Mouse (Mus musculus) liver, adult 2 months (tissue): Measurements from ENCODE around the gene Sox15. TPM values are rescaled to one million over a fixed set of nuclear protein-coding genes. Genes with fewer than 3 reads are reported as not detected.
"Not testable (repeated sequence)": the region's sequence is repeated elsewhere in the genome, so short reads cannot be mapped to it uniquely, and the experiment has no call there.

Source experiments
- DNase-seq: peaks from one replicate; pipeline ENCODE4 v3.0.0-alpha.2; 2011; ENCODE audit warnings: low read depth, low spot score; ENCODE audit errors: extremely low read depth
- H3K27ac ChIP-seq: fragments of 200-500 bp; replicated peaks from 2 replicates; pipeline ENCODE4 v1.5.1; 2012; ENCODE audit warnings: low read depth, mild to moderate bottlenecking, control low read depth, inconsistent platforms, low read length; ENCODE audit not compliant: insufficient read depth
- H3K27me3 ChIP-seq: fragments of 200-500 bp; 2 replicates; pipeline ENCODE4 v1.6.1; 2012; ENCODE audit warnings: mild to moderate bottlenecking, moderate library complexity, low read length, inconsistent platforms; ENCODE audit not compliant: control insufficient read depth, insufficient read depth
- H3K36me3 ChIP-seq: fragments of 200-500 bp; 2 replicates; pipeline ENCODE4 v1.6.1; 2012; ENCODE audit warnings: low read length, inconsistent platforms; ENCODE audit not compliant: control insufficient read depth, insufficient read depth
- H3K4me1 ChIP-seq: fragments of 200-500 bp; 2 replicates; pipeline ENCODE4 v1.6.1; 2011; ENCODE audit warnings: low read length; ENCODE audit not compliant: control insufficient read depth, insufficient read depth
- H3K4me3 ChIP-seq: fragments of 200-500 bp; 2 replicates; pipeline ENCODE4 v1.5.1; 2011; ENCODE audit warnings: low read depth, mild to moderate bottlenecking, control low read depth, low read length, moderate library complexity; ENCODE audit not compliant: insufficient read depth
- H3K79me2 ChIP-seq: fragments of 200-500 bp; 2 replicates; pipeline ENCODE4 v1.6.1; 2012; ENCODE audit warnings: inconsistent platforms, mild to moderate bottlenecking, low read length, moderate library complexity; ENCODE audit not compliant: control insufficient read depth, insufficient read depth
- H3K9ac ChIP-seq: fragments of 200-500 bp; 2 replicates; pipeline ENCODE4 v1.6.1; 2012; ENCODE audit warnings: low read depth, mild to moderate bottlenecking, control low read depth, inconsistent platforms, low read length
- CTCF ChIP-seq: fragments of 200-500 bp; IDR thresholded peaks from 2 replicates; pipeline ENCODE4 v1.5.1; 2011; ENCODE audit warnings: low read depth, low read length, control low read depth
- POLR2A ChIP-seq: fragments of 200-500 bp; IDR thresholded peaks from 2 replicates; pipeline ENCODE4 v1.6.1; 2011; ENCODE audit warnings: low read length, control low read depth; ENCODE audit not compliant: insufficient read depth; ENCODE audit errors: extremely low read depth
- WGBS: fragments of 180-500 bp; shearing (Covaris S2); methylation state at CpG from one replicate; pipeline ENCODE4 v1.1.7; 2018; 5-methylcytosine and 5-hydroxymethylcytosine counted together
- polyA plus RNA-seq: library from polyadenylated mRNA; depleted of rRNA; stranded (reverse); fragments of >200 nt; gene quantifications from 2 replicates; pipeline ENCODE4 v1.2.3, GENCODE M21; 2012
- total RNA-seq: library from RNA; depleted of rRNA; stranded (reverse); fragments of >200 nt; gene quantifications from 2 replicates; pipeline ENCODE4 v1.2.3, GENCODE M21; 2014

Sox15 gene
- total and polyA plus RNA-seq, 2 experiments = 0.21 TPM; not detected in 1

DNA sequence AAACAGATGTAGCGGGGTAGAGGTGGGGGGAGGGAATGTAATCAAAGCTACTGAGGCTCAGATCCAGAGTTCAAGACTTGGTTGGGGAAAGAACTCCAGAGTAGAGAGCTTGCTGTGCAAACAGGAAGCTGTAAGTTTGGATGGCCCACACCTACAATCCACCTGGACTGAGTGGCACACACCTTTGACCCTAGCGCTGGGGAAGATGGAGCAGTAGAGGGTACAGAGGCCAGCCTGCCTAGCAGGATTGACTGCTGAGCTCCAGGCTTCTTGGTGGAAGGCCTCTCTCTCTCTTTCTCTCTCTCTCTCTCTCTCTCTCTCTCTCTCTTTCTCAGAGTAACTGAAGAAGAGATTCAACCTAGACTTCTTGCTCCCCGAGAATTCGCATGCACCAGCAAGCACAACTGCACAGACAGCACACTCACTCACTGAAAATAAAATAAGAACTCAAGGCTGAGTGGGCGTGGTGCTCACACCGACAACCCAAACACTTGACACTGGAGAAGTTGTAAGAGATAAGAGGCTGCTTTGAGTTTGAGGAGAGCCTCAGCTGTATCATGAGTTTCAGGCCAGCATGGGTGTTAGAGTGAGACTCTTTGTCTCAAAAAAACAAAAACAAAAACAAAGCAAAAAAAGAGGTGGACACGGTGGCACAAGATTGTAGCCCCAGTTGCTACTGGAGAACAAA is 34.6 kb upstream of the Sox15 start:
- Histone ChIP-seq H3K36me3 (no peaks in the 10 kb centered on the region), H3K79me2 (no peaks in the 10 kb centered on the region), H3K4me1 (peaks cover 2% of the 10 kb centered on the region; the same call in 1 of the 2 replicates), H3K4me3 (no peak overlapping the region), H3K27ac (no peak overlapping the region), H3K9ac (no peak overlapping the region), H3K27me3 (no peaks in the 10 kb centered on the region)
- TF ChIP-seq POLR2A = no peak
- TF ChIP-seq CTCF = no peak
- 80% methylated on average over 7 of the region's 7 CpGs for WGBS
- no peak for DNase-seq

DNA sequence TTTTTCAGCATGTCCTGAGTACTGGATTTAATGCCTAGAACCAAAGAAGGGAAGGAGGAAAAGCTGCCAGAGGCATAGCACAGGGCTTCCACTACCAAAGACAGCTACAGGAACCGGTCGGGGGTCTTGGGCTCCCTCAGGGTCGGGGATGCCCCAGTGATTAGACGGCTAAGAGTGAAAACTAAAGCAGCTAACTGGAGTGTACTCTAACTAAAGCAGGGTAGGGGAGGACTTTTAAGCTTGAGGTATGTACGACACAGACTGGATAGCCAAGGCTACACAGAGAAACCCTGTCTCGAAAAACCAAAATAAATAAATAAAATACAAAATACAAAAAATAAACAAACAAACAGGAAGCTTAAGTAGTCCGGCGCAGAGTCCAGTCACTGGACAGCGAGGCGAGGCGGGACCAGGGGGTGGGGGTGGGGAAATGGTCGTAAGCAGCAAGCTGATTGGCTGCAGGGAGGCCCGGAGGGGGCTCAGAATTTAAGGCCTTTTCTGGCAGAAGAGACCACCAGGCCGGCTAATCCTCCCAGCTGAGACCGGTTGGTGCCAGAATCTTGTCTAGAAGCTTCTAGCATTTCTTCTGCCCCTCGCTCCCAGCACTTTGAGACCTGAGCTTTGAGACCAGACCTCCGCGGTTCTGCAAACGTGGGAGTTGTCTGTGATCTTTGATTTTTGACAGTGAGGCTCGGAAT is 33.4 kb upstream of the Sox15 start, which contains the start of gene Sat2:
Sat2 (plus strand) TSS at position 454 of the 698 bp plus-strand sequence.
- H3K4me1 ChIP-seq = peaks cover 2% of the 10 kb centered on the region; the same call in 1 of the 2 replicates
- no peaks in the 10 kb centered on the region for H3K27me3 ChIP-seq
- peak within 1 kb of the TSS; percentile 58 for H3K4me3 ChIP-seq
- DNase-seq = peak; percentile 68
- peak within 1 kb of the TSS; percentile 88 for H3K27ac ChIP-seq
- H3K9ac ChIP-seq = peak within 1 kb of the TSS; percentile 73
- H3K36me3 ChIP-seq = no peaks in the 10 kb centered on the region
- TF ChIP-seq POLR2A (no peak), CTCF (no peak)
- WGBS = under 1% methylated on average over 20 of the region's 20 CpGs
- H3K79me2 ChIP-seq = no peaks in the 10 kb centered on the region

DNA sequence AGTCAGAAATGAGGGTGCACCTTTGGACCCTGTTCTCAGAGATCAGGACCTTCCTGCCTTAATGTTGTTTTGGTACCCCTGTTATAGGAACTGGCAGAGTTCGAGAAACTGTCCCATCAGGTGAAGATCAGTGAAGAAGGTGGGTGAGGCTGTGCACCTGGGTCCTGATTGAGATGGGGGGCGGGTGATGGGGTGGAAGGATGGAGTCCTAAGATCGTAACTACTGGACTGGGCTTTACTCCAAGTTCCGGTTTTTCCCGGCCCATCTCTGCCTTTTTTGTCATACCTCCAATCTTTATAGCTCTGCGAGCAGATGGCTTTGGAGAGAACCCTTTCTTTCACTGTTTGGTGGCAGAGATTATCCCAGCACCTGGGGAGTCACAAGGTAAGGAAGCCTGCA is 32.7 kb upstream of the Sox15 start:
- Histone ChIP-seq H3K79me2 (no peaks in the 10 kb centered on the region), H3K9ac (peak overlapping the region; percentile 73), H3K36me3 (no peaks in the 10 kb centered on the region), H3K4me3 (peak overlapping the region; percentile 58), H3K4me1 (peaks cover 2% of the 10 kb centered on the region; the same call in 1 of the 2 replicates), H3K27me3 (no peaks in the 10 kb centered on the region), H3K27ac (peak overlapping the region; percentile 88)
- 6% methylated on average over 6 of the region's 6 CpGs for WGBS
- peak; percentile 43 for DNase-seq
- TF ChIP-seq POLR2A (no peak), CTCF (no peak)

DNA sequence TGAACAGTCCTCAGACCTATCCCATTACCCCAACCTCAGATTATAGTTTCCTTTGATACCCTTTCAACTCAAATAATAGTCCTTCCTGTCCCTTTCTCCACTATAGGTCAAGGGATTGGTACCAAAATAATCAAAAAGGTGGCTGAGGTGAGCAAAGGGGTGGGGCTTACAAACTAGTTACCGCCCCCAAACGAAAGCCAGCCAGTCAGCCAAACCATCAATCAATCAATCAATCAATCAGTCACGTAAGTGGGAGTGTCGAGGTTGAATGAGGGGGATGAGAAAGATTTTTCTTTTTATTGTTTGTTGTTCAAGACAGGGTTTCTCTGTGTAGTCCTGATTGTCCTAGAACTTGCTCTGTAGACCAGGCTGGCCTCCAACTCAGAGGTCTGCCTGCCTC is 32.1 kb upstream of the Sox15 start:
- Histone ChIP-seq H3K27ac (no peak overlapping the region), H3K27me3 (no peaks in the 10 kb centered on the region), H3K4me1 (peaks cover 2% of the 10 kb centered on the region; the same call in 1 of the 2 replicates), H3K9ac (no peak overlapping the region), H3K4me3 (no peak overlapping the region), H3K36me3 (no peaks in the 10 kb centered on the region), H3K79me2 (no peaks in the 10 kb centered on the region)
- 34% methylated on average over 4 of the region's 4 CpGs for WGBS
- TF ChIP-seq POLR2A (no peak), CTCF (no peak)
- DNase-seq = peak; percentile 51

DNA sequence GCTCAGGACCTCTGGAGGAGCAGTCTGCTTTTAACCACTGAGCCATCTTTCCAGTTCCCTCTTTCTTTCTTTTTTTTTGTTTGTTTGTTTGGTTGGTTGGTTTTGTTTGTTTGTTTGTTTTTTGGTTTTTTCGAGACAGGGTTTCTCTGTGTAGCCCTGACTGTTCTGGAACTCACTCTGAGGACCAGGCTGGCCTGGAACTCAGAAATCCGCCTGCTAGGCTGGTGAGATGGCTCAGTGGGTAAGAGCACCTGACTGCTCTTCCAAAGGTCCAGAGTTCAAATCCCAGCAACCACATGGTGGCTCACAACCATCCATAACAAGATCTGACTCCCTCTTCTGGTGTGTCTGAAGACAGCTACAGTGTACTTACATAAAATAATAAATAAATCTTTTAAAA is 30.8 kb upstream of the Sox15 start:
- H3K27me3 ChIP-seq, H3K9ac ChIP-seq, DNase-seq, H3K4me1 ChIP-seq, H3K79me2 ChIP-seq, H3K4me3 ChIP-seq, H3K27ac ChIP-seq, H3K36me3 ChIP-seq: not testable (repeated sequence)
- WGBS = 72% methylated on average over 2 of the region's 2 CpGs

DNA sequence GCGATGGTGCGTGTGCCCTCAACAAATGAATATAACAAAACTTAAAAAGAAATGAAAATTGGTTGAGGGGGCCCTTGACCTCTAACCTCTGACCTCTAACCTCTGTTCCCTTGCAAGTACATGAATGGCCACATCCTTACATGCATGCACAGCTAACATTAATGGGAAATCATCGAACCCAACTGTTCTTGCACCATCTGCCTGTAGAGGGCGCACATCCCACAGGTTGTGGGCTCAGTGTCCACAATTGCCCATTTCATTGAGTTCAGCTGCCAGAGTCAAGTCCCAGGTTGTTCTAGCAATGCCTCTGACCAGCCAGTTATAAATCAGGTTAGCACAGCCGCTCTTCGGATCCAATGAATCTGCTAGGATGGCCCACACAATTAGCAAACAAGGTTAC is 26.8 kb upstream of the Sox15 start:
- peak; percentile 69 for DNase-seq
- no peak overlapping the region for H3K9ac ChIP-seq
- H3K36me3 ChIP-seq = no peaks in the 10 kb centered on the region
- H3K27me3 ChIP-seq = no peaks in the 10 kb centered on the region
- peaks cover 3% of the 10 kb centered on the region; the same call in 1 of the 2 replicates for H3K79me2 ChIP-seq
- 34% methylated on average over 6 of the region's 6 CpGs for WGBS
- no peak overlapping the region; the same call in 1 of the 2 replicates for H3K4me3 ChIP-seq
- no peaks in the 10 kb centered on the region for H3K4me1 ChIP-seq
- peak; percentile 89 for TF ChIP-seq CTCF
- no peak for TF ChIP-seq POLR2A
- no peak overlapping the region for H3K27ac ChIP-seq
